Mouse (Mus musculus) mouse embryonic stem cell (cell line): ENCODE measurements around the gene Itsn1.

Source experiments
- in situ Hi-C, 2 experiments: fragments of 300-500 bp; cut with MboI; formaldehyde crosslinking; loops; 1 replicate in 1 of 2; 3 replicates in 1 of 2; pipeline ENCODE4 v1.14.3; 2019 to 2020; ENCODE audit warnings: low sequenced_read_pairs in 2 of 2, low pct_unique_long_range_greater_than_20kb in 1 of 2, mixed read lengths in 1 of 2; ENCODE audit not compliant: unreplicated experiment in 1 of 2

The Itsn1 gene

GRCm38 (mm10) chr16:91851456-91852231 is 122.6 kb downstream of the Itsn1 start:
- in situ Hi-C loops, result no loop called here

- in situ Hi-C loops, result no loop called here
These were observed 123.7 kb downstream of the Itsn1 start for GRCm38 (mm10) chr16:91852753-91853152.

GRCm38 (mm10) chr16:91853223-91853622 is 124.1 kb downstream of the Itsn1 start:
- in situ Hi-C loops, result no loop called here

GRCm38 (mm10) chr16:91858695-91859094 is 129.6 kb downstream of the Itsn1 start:
- in situ Hi-C loops, result no loop called here

GRCm38 (mm10) chr16:91859203-91859602 is 130.1 kb downstream of the Itsn1 start:
- in situ Hi-C loops, result no loop called here

- in situ Hi-C loops, result no loop called here
These were observed 130.9 kb downstream of the Itsn1 start for GRCm38 (mm10) chr16:91859958-91860357.

- in situ Hi-C loops, result no loop called here
These were observed 131.5 kb downstream of the Itsn1 start for GRCm38 (mm10) chr16:91860471-91861125.

- in situ Hi-C loops, result no loop called here
These were observed 132.8 kb downstream of the Itsn1 start for GRCm38 (mm10) chr16:91861784-91862371.

GRCm38 (mm10) chr16:91862836-91863235 is 133.8 kb downstream of the Itsn1 start:
- in situ Hi-C loops, result no loop called here

GRCm38 (mm10) chr16:91864646-91865332 is 135.7 kb downstream of the Itsn1 start:
- in situ Hi-C loops, result no loop called here

GRCm38 (mm10) chr16:91865570-91866257 is 136.6 kb downstream of the Itsn1 start:
- in situ Hi-C loops, result no loop called here

GRCm38 (mm10) chr16:91866258-91866634 is 137.2 kb downstream of the Itsn1 start:
- in situ Hi-C loops, result no loop called here

GRCm38 (mm10) chr16:91867672-91868071 is 138.6 kb downstream of the Itsn1 start:
- in situ Hi-C loops, result no loop called here

GRCm38 (mm10) chr16:91868943-91869911 is 140.1 kb downstream of the Itsn1 start:
- in situ Hi-C loops, result no loop called here

GRCm38 (mm10) chr16:91870158-91870582 is 141.1 kb downstream of the Itsn1 start:
- in situ Hi-C loops, result no loop called here

GRCm38 (mm10) chr16:91871188-91871587 is 142.1 kb downstream of the Itsn1 start:
- in situ Hi-C loops, result no loop called here

- in situ Hi-C loops, result no loop called here
These were observed 144.6 kb downstream of the Itsn1 start for GRCm38 (mm10) chr16:91873695-91874094.
